In the genomic region with DNA sequence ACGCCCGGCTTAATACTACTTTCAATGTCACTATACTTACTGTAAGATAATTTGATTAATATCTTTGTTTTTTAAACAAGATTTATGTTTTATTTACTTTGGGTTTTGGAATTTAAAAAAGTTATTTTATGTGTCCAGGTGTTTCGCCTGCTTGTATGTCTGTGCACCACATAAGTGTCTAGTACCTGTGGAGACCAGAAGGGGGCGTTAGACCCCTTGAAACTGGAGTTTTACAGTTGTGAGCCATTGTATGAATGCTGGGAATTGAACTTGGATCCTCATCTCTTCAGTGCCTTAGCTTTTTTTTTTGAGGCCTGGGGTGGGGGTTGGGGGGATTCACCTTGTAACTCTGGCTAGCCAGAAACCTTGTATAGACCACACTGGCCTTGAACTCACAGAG, we compare ENCODE assay signal across 17 mouse cellular contexts. TPM values are rescaled to one million over a fixed set of nuclear protein-coding genes. Genes with fewer than 3 reads are reported as not detected.
DNase-seq lines count a peak whose midpoint lies in the region; TF ChIP-seq lines count a peak whose summit lies in the region.
"Had no signal": no experiment of that assay in that cellular context is flagged by ENCODE, and none has a peak within 500 bp of the region (broad histone marks: within the 10 kb centered on the region; RNA-seq: fewer than 3 reads in every experiment).

No protein-coding gene starts in this region.

- in situ Hi-C loops in CH12.LX (cut with MboI; ENCODE audit: low pct_ligation_motif_present, low pct_unique_long_range_greater_than_20kb, low sequenced_read_pairs), result no loop called here

- no peak for DNase-seq in kidney, adult 2 months
- no peak for DNase-seq in kidney, postnatal 25 days
- DNase-seq in 3T3-L1 (ENCODE audit: low read depth, low spot score), result peak; percentile 40
- no peak for DNase-seq in CH12.LX (ENCODE audit: extremely low read depth)
- DNase-seq in brain, embryonic 14.5 days (ENCODE audit: low read depth), result no peak
- DNase-seq in spleen, postnatal 4 days (ENCODE audit: low spot score in 2 of 2), result no peak
- DNase-seq in embryo, embryonic 11 days, result no peak
- DNase-seq: cerebellum, adult 9-11 months; liver, embryonic 13.5 days; lung, postnatal 36 days had no signal

- H3K9me3 ChIP-seq in CH12.LX (replicated peaks; ENCODE audit: low read length), result no peaks in the 10 kb centered on the region
- H3K9me3 ChIP-seq: forebrain, embryonic 12.5 days; kidney, embryonic 15.5 days; limb, embryonic 10.5 days; liver, embryonic 13.5 days; midbrain, embryonic 10.5 days; neural tube, embryonic 13.5 days had no signal

- no peaks in the 10 kb centered on the region for H3K27me3 ChIP-seq in kidney, adult 2 months (replicated peaks; ENCODE audit: control insufficient read depth, insufficient read depth, low read length)
- no peaks in the 10 kb centered on the region for H3K27me3 ChIP-seq in CH12.LX (replicated peaks)
- H3K27me3 ChIP-seq: forebrain, embryonic 12.5 days; kidney, embryonic 15.5 days; liver, embryonic 13.5 days; neural tube, embryonic 13.5 days had no signal

- 86% methylated on average over 4 of the region's 4 CpGs for WGBS in kidney, adult 2 months

- peaks cover 16% of the 10 kb centered on the region for H3K36me3 ChIP-seq in kidney, adult 2 months (ENCODE audit: control insufficient read depth, insufficient read depth, low read length)
- H3K36me3 ChIP-seq in CH12.LX (replicated peaks in 1 of 2; ENCODE audit: control insufficient read depth in 1 of 2, insufficient read depth in 1 of 2, low read length in 1 of 2), result peaks cover 77 to 93% of the 10 kb centered on the region in 2 experiments

- no peak for TF ChIP-seq RAD21 in CH12.LX (IDR thresholded peaks at IDR 0.05; ENCODE audit: low read depth, low read length)

- H3K79me2 ChIP-seq in CH12.LX (replicated peaks; ENCODE audit: control insufficient read depth, extremely low read depth, insufficient read depth, poor library complexity, severe bottlenecking), result no peaks in the 10 kb centered on the region

- peaks cover 3% of the 10 kb centered on the region; the same call in 1 of the 2 replicates for H3K4me1 ChIP-seq in kidney, adult 2 months (ENCODE audit: control insufficient read depth, insufficient read depth, low read length)
- H3K4me1 ChIP-seq in CH12.LX (ENCODE audit: control insufficient read depth in 1 of 2, insufficient read depth in 2 of 2), result no peaks in the 10 kb centered on the region
- H3K4me1 ChIP-seq: forebrain, embryonic 12.5 days; kidney, embryonic 15.5 days; limb, embryonic 10.5 days; liver, embryonic 13.5 days had no signal

- no peak overlapping the region for H3K9ac ChIP-seq in CH12.LX (ENCODE audit: insufficient read depth, low read depth)
- H3K9ac ChIP-seq: forebrain, embryonic 12.5 days; kidney, embryonic 15.5 days; liver, embryonic 13.5 days; neural tube, embryonic 13.5 days had no signal

- no peak overlapping the region for H3K4me2 ChIP-seq in CH12.LX (ENCODE audit: insufficient read depth, low read depth, poor library complexity, severe bottlenecking)
- H3K4me2 ChIP-seq: forebrain, embryonic 12.5 days; kidney, embryonic 15.5 days; liver, embryonic 13.5 days; neural tube, embryonic 13.5 days had no signal

- no peak overlapping the region for H3K4me3 ChIP-seq in kidney, adult 2 months (ENCODE audit: insufficient read depth, low read depth, low read length)
- H3K4me3 ChIP-seq in CH12.LX (replicated peaks in 1 of 3; ENCODE audit: low read depth in 2 of 3, low read length in 2 of 3, poor library complexity in 1 of 3), result no peak overlapping the region
- H3K4me3 ChIP-seq: forebrain, embryonic 12.5 days; kidney, embryonic 15.5 days; limb, embryonic 10.5 days; liver, embryonic 13.5 days; midbrain, embryonic 10.5 days; neural tube, embryonic 13.5 days had no signal

- TF ChIP-seq POLR2A in kidney, adult 2 months (IDR thresholded peaks at IDR 0.05; ENCODE audit: low read depth, low read length), result no peak
- no peak for TF ChIP-seq POLR2A in CH12.LX (IDR thresholded peaks at IDR 0.05; ENCODE audit: low read depth, low read length)
- no peak for TF ChIP-seq POLR2A in brain, embryonic 14.5 days (IDR thresholded peaks at IDR 0.05; ENCODE audit: borderline replicate concordance, extremely low read depth, insufficient read depth, insufficient read length, poor library complexity, severe bottlenecking)

- peak overlapping the region; percentile 79 for H3K27ac ChIP-seq in kidney, adult 2 months (ENCODE audit: insufficient read depth, low read depth, low read length)
- no peak overlapping the region for H3K27ac ChIP-seq in CH12.LX (ENCODE audit: insufficient read depth, low read depth)
- H3K27ac ChIP-seq: kidney, embryonic 15.5 days; limb, embryonic 10.5 days; liver, embryonic 13.5 days; midbrain, embryonic 10.5 days had no signal

- TF ChIP-seq EP300 in CH12.LX (IDR thresholded peaks at IDR 0.05; ENCODE audit: low read length), result no peak

- no peak for TF ChIP-seq CTCF in kidney, adult 2 months (conservative IDR thresholded peaks at IDR 0.05; ENCODE audit: insufficient read depth, insufficient read length, low read depth, low read length)
- peak; percentile 17 to 22; a peak in 2 of 4 replicates for TF ChIP-seq CTCF in CH12.LX (conservative IDR thresholded peaks at IDR 0.05 in 1 of 2, IDR thresholded peaks at IDR 0.05 in 1 of 2; ENCODE audit: low read depth in 2 of 2, low read length in 2 of 2)
- TF ChIP-seq CTCF in brain, embryonic 14.5 days (IDR thresholded peaks at IDR 0.05; ENCODE audit: borderline replicate concordance, extremely low read depth, insufficient read depth, insufficient read length), result peak; percentile 5; the same call in 1 of the 2 replicates

- dilution Hi-C loops in CH12.LX (cut with MboI; ENCODE audit: extremely low pct_ligation_motif_present, extremely low pct_unique_long_range_greater_than_20kb, low sequenced_read_pairs), result no loop called here

TF ChIP-seq in CH12.LX, 34 proteins besides CTCF, POLR2A, EP300 and RAD21:
- no peak for TF ChIP-seq IRF4 (IDR thresholded peaks at IDR 0.05; ENCODE audit: low read depth, low read length)
- TF ChIP-seq POLR2AphosphoS2 (IDR thresholded peaks at IDR 0.05; ENCODE audit: low read depth, low read length), result no peak
- TF ChIP-seq E2F4 (IDR thresholded peaks at IDR 0.05; ENCODE audit: insufficient replicate concordance, low read depth, low read length), result no peak
- TF ChIP-seq ZMIZ1 (IDR thresholded peaks at IDR 0.05; ENCODE audit: low read depth, low read length), result no peak
- TF ChIP-seq ETS1 (conservative IDR thresholded peaks at IDR 0.05; ENCODE audit: low read depth, low read length), result no peak

RNA-seq across cellular contexts. Expression of a gene that starts 13.4 kb away (rescaled TPM):
- 39.8 and 50.1 TPM in 2 replicates for polyA plus RNA-seq in kidney, adult 2 months (2012; rRNA removed)
- total RNA-seq in CH12.LX (2012; rRNA removed), result 24.3 and 25.5 TPM in 2 replicates
- 10.5 TPM in 2 replicates for total RNA-seq in CH12.LX (2014; rRNA removed)
- polyA plus RNA-seq in CH12.LX (2012; ENCODE audit: insufficient read length, low read depth), result 23.8 and 28.6 TPM in 2 replicates
- 27.0 and 41.1 TPM in 2 replicates for polyA plus RNA-seq in brain, embryonic 14.5 days (2012; rRNA removed)

RNA-seq across cellular contexts. Expression of a gene that starts 17.2 kb away (rescaled TPM):
- 50.8 and 61.6 TPM in 2 replicates for polyA plus RNA-seq in kidney, adult 2 months (2012; rRNA removed)
- total RNA-seq in CH12.LX (2012; rRNA removed) (20.9 and 24.6 TPM in 2 replicates), CH12.LX (2014; rRNA removed) (20.0 and 21.9 TPM in 2 replicates)
- polyA plus RNA-seq in CH12.LX (2012; ENCODE audit: insufficient read length, low read depth), result 16.9 and 20.5 TPM in 2 replicates
- 15.8 and 16.7 TPM in 2 replicates for polyA plus RNA-seq in brain, embryonic 14.5 days (2012; rRNA removed)

RNA-seq across cellular contexts. Expression of a gene that starts 38.5 kb away (rescaled TPM):
- polyA plus RNA-seq in kidney, adult 2 months (2012; rRNA removed), result 27.3 and 30.0 TPM in 2 replicates
- total RNA-seq in CH12.LX (2012; rRNA removed) (not detected in 2 replicates), CH12.LX (2014; rRNA removed) (not detected in 2 replicates)
- polyA plus RNA-seq in CH12.LX (2012; ENCODE audit: insufficient read length, low read depth), result 0.14 TPM in 1 of 2 replicates, not detected in the other
- polyA plus RNA-seq in brain, embryonic 14.5 days (2012; rRNA removed), result 0.05 and 0.08 TPM in 2 replicates
- total RNA-seq: granulocyte monocyte progenitor cell, adult 5-6 weeks; hematopoietic stem cell, adult 5-6 weeks had no signal

Comparison
In these comparisons a context has a peak if more than half of its experiments do, and no peak if none do; other contexts are left out.
1. RNA of a gene that starts 38.5 kb away (polyA plus RNA-seq): 27.3 to 30.0 TPM in kidney, adult 2 months; 0.14 TPM in CH12.LX and 0.05 to 0.08 TPM in brain, embryonic 14.5 days; every median in the first group is over 10 times any median in the second.